Mouse (Mus musculus) layer of hippocampus, postnatal 14 days (tissue): Measurements from ENCODE around the gene Erlec1. TPM values are rescaled to one million over a fixed set of nuclear protein-coding genes. Genes with fewer than 3 reads are reported as not detected.

Experiments
- DNase-seq, 2 experiments: peaks; one replicate each; pipeline ENCODE4 v3.0.0; 2021 to 2022; ENCODE audit warnings: low spot score in 2 of 2, mixed read lengths in 1 of 2
- long read RNA-seq, 2 experiments: library from polyadenylated mRNA; stranded (forward); transcript quantifications; one replicate each; pipeline ENCODE4 v2.0.0; 2021
- total RNA-seq, 2 experiments: library from RNA; stranded (reverse); gene quantifications; 2 replicates each; pipeline ENCODE4 v1.2.3; 2021

Erlec1 gene
- 10 to 100 TPM; 58.7 to 59.2 TPM for total RNA-seq
- long read RNA-seq, experiment 1, partial matches to known transcripts = 2 of 9 reads
- long read RNA-seq, experiment 1, other reads (novel, unspliced or antisense) = 3 of 9 reads
- long read RNA-seq, experiment 2, transcript Erlec1-201 (14 exons, 2,532 nt) = major isoform, 10 of 17 reads
- long read RNA-seq, experiment 2, partial matches to known transcripts = 4 of 17 reads
- long read RNA-seq, experiment 2, other reads (novel, unspliced or antisense) = 3 of 17 reads

GRCm38 (mm10) chr11:30954279-30954725 lies at the start of gene Erlec1:
Gene Erlec1 (minus strand): TSS chr11:30954335.
- DNase-seq = peak; percentile 85 to 92

DNA sequence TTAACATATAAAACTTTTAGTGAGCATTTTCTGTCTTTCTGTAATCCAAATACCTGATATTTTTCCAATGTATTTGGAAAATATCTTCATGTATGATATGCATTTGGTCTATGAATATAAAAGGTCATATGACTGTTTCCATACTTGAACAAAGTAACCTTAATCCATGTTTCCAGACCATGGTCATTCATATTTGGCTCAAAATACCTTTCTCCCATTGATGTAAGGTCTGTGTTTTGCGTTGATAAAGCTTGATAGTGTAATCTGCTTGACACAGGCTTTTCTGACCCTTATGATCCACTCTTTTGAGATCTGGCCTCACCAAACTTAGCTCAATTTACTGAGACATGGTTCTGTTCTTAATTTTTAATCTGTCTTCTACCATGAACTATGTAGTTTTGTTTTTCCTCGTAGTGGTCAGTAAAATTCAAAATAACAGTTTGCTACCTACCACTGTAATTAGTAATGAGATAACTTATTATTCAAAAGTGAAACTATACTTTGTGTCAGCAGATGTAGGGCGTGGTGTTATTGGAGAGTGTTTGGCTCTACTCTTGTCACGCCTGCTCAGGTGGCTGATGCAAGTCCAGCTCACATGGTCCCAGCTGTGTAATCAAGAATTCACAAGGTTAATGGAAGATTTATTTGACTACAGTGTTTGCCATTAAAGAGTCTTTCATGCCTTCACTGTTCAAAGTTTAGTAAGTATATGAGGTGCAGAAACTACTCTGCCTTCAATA lies 47.2 kb upstream of the Erlec1 start:
- no peak for DNase-seq

- no peak for DNase-seq
These were observed 45.9 kb upstream of the Erlec1 start for GRCm38 (mm10) chr11:31000028-31000427.

DNA sequence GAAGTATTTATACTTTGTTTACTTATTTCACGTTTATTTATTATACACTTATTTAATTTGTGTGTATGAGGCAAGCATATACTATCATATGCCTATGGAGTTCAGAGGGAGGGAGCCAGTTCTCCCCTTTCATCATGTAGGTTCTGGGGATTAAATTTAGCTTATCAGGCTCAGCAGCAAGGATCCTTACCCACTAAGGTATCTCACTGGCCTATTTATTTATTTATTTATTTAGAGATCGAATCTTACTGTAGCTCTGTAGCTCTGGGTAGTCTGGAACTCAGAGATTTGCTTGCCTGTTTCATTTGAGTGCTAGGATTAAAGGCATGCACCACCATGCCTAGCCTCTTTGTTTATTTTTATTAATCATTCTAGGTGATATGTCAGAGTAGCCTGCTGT lies 44.6 kb upstream of the Erlec1 start:
- DNase-seq = no peak

- no peak for DNase-seq
These were observed 44.1 kb upstream of the Erlec1 start for GRCm38 (mm10) chr11:30998199-30998598.

DNA sequence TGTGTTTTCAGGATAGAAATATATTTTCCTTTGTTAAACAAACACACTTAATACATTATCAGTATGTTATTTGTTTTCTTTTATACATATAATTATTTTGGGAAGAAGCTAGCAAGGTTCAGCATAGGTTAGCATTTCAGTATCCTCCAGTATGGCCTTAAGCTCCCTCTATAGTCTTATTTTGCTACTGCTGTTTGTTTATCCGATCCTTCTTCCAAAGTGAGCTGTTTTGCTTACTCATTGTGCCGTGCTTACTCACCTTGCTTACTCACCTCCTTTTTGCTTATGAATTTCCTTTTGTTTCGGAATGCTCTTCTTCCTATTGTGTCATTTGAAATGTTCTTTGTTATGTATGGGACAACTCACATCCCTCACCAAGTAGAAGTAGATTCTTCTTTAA lies 42.5 kb upstream of the Erlec1 start:
- no peak for DNase-seq

DNA sequence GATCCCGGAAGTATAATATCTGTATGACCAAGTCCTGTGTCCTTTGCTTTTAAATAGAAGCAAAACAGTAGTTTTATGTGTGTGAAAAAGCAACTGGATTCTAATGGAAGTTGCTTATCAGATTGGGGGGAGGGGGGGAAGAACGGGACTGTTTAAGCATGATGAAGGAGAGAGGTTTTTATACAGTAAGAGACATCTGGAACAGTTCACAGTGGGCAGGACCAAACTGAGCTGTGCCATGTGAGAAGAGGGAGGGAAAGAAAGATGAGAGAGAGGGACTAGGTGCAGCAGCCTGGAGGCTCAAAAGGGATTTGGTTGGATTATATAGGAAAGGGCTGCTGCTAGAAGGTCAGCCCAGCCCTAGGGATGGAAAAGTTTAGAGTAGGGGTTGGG lies 32.5 kb upstream of the Erlec1 start:
- no peak for DNase-seq

DNA sequence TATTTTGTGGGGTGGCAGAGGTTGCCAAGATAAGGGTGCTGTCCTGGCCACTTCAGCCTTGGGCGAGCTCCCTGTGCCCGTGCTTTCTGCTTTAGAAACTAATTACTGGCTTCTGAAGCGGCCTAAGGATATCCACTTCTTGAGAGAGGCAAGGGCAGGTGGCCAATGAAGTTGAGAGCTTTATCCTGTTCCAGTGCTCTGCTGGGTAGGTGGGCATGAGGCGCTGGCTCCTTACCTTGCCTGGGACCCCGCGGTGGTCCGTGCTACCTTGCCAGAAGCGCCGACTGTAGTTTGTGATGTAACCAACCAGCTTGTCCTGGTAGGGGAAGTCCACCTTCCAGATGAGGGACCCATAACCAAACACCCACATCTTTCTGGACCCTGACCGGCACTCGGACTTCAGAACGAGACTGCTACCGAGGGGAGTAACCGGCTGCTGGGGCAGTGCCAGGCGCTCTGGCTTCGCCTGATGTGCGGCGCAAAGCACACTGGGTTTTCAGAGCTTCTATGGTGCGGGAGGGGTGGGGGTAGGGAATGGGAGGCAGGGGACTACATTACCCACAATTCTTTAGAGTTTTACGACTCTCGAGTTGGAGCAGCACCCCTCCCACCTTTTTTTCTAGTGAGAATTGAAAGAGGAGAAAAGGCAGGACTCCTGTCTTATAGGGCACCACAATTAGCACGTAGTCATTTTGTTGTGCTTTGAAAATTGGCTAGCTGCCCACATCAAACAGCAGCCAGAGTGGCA lies 31.9 kb upstream of the Erlec1 start, which contains the start of gene Chac2:
TSS of gene Chac2 (minus strand) at position 474 of the 748 bp plus-strand sequence.
- DNase-seq = peak; percentile 79 to 90

DNA sequence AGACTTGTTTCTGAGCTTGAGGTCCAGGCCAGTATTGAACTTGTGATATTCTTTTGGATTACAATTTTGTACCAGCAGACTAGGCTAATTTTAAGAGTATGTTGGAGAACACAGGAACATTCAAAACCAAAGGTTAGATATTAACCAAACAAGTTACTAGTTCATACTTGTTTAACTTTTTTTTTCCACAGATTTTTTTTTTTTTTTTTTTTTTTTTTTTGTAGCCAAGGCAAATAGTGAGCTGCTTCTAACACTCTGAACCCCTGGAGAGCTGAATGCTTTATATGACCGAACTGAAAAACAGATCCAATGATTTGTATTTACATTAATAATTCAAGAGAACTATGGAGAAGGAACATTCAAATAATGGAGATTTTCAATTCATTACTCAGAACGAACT lies 31.1 kb upstream of the Erlec1 start:
- no peak for DNase-seq

DNA sequence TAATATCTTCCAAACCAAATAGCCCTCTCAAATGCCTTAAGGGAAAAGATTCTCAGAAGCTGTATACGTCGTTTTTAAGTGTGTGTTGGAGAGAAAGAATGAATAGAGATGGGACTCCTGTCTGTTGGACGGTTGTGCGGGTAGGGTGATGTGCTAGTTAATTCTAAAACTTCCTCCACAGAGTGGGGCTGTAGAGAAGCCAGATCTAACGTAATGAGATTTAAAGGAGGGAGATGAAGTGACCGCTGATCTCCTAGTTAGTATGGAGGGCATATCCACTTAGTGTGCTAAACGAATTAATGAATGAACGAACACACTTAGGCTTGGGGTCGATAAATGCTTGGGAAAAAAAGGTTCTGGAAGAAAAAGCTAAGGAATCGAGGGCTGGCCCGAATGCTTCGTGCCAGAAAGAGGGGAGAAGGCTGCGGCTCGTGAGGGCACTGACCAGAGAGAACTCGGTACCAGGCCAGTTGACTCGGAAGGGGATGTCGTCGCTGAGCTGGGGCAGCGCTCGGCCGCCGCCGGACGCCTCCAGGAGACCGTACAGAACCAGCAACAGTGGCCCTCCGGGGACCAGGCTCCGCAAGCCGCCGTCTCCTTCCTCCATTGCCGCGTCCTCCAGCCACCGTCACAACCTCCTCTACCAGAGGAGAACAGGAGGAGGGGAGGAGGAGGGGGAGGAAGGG lies 523 bp downstream of the Erlec1 start:
- DNase-seq = peak; percentile 27 to 30

DNA sequence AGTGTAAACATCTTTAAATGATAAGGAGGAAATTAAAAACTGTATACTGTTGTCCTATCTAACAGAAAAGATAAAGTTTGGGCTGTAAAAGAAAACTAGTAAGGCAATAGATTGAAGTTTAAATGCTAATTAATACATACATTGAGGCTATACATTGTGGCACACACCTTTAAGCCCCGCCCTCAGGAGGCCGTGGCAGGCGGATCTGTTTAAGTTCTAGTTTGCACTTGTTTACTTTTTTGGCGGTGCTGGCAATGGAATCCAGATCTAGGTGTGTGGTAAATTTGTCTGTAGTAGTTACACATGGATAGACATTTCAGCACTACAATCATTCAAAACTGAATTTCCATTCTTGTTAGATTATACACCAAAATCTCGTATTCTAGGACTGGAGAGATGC lies 1.3 kb downstream of the Erlec1 start:
- no peak for DNase-seq

DNA sequence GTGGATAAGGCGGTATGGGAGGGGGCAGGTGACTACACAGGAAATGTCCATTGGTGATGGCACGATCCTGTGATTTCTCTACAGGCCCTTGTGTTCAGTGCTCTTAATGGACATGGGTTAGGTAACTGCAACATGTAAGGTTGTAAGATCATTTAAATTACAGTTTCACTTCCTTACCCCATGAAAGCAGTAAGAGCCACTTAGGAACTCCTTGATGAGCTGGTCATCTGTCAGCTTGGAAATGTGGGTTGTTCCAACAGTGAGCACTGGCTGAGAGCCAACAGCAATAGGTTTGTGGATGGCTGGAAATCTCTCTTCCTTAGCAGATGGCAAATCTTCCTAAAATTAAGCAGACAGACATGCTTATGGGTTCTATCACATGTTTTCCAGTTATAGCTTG lies 10.6 kb downstream of the Erlec1 start:
- no peak for DNase-seq

GRCm38 (mm10) chr11:30928498-30928897 lies 25.6 kb downstream of the Erlec1 start:
- DNase-seq = peak in 1 of 2 experiments; percentile 35

DNA sequence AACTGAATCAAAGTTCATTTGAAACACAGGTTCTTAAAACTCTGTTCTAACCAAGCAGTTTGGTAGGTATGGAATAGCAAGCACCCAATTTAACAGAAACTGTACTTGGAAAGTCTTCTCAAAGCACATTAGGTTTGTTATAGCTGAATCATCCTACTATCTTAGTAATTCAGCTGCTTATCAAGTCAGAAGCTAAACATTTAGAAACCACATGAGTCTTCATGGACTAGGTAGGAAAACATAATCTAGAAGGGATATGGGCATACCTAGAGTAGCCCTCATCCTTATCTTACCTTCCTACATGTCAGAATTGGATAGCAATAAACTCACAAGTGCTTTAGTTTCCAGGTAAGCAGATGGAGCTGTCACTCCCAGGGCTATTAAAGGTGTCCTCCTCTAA lies 26.1 kb downstream of the Erlec1 start:
- no peak for DNase-seq

GRCm38 (mm10) chr11:30923283-30923682 lies 30.9 kb downstream of the Erlec1 start:
- DNase-seq = no peak

- DNase-seq = no peak
These were observed 33.5 kb downstream of the Erlec1 start for GRCm38 (mm10) chr11:30920641-30921040.

- no peak for DNase-seq
These were observed 41.8 kb downstream of the Erlec1 start for GRCm38 (mm10) chr11:30912311-30912710.

GRCm38 (mm10) chr11:30899312-30899711 lies 54.8 kb downstream of the Erlec1 start:
- DNase-seq = no peak

GRCm38 (mm10) chr11:30896201-30896600 lies 57.9 kb downstream of the Erlec1 start:
- DNase-seq = no peak

DNA sequence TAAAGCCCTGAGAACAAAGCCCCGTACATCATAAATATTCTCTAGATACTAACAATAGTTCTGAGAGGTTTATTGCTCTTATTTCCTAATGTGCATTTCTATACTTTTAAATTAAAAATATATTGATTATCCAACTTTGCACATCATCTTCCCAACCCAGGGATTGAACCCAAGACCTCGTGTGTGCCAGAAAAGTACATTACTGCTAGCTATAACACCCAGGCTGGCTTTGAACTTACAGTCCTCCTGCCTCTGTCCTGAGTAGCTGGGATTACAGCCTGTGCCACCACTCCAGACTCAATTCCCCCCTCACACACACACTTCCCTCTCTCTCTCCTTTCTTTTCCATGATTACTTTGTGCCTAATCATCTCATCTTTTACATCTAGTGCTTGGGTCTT lies 66.0 kb downstream of the Erlec1 start:
- no peak for DNase-seq

DNA sequence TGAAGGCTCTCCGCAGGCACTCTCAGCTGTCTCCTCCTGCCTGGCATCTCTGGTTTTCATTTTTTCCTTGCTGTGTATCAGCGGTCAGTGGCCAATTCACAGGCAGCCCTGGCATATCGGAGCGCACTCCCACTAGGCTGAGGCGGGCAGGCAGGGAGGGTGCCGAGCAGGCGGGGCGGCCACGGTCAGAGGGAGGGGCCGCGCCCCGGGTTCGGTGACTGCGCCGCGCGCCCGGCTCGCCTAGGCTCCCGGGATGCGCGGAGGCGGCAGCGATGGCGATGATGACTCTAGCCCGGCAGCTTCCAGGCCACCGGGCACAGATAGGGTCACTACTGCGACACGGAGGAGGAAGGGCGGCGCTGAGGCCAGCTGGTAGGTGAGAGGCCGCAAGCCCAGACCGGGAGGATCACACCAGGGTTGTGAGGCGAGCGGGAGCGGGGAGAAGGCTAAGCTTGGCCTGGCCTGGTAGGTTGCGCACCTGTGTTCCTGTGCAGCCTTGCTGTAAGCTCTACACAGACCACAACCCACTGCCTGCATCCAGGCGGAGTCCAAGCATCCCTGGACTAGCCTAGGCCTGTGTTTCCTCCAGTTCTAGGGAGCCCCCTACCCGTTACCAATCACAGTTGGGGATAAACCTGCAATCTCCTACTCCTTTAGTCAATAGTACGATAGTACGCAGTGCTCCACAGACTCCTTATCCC lies 68.8 kb downstream of the Erlec1 start, which contains the start of the genes Gpr75 and Asb3:
TSS of gene Gpr75 (plus strand) at position 188 of the 701 bp plus-strand sequence.
TSS of gene Asb3 (plus strand) at position 246 of the 701 bp plus-strand sequence.
- DNase-seq = peak; percentile 59 to 61
